Comparison of ENCODE assay signal across 18 mouse cellular contexts in genomic region chr11:68313065-68313464, GRCm38 (mm10).
DNase-seq lines count a peak whose midpoint lies in the region; ATAC-seq lines count a peak whose summit lies in the region.
"Had no signal": no experiment of that assay in that cellular context is flagged by ENCODE, and none has a peak within 500 bp of the region (broad histone marks: within the 10 kb centered on the region; RNA-seq: fewer than 3 reads in every experiment).

No protein-coding gene starts in this region.

- peak; percentile 36 for DNase-seq in midbrain, embryonic 10.5 days (ENCODE audit: low spot score)
- DNase-seq in yolk sac, embryonic 10.5 days (ENCODE audit: low spot score): peak; percentile 9
- DNase-seq in liver, embryonic 11.5 days (ENCODE audit: low spot score): no peak
- DNase-seq in gastrocnemius, postnatal 10 days: no peak
- DNase-seq: cerebellum, adult 9-10 months; heart, adult 2 months; heart, postnatal 36 days; layer of hippocampus, adult 9-11 months; right cerebral cortex, postnatal 4 days had no signal

- ATAC-seq in forebrain, embryonic 12.5 days (ENCODE audit: low FRiP score): 0 out of 2 replicates have a peak, but pooled peaks have one; percentile 27
- no peak for ATAC-seq in forebrain, embryonic 16.5 days
- no peak for ATAC-seq in midbrain, embryonic 16.5 days
- ATAC-seq in hindbrain, embryonic 13.5 days (ENCODE audit: low FRiP score): peak; percentile 63; the same call in 1 of the 2 replicates
- ATAC-seq in liver, embryonic 11.5 days (replicated peaks; ENCODE audit: low FRiP score): no peak
- ATAC-seq: forebrain, embryonic 13.5 days; intestine, postnatal 0 days; liver, embryonic 12.5 days; lung, postnatal 0 days had no signal

- no peak overlapping the region for H3K4me3 ChIP-seq in forebrain, embryonic 12.5 days (replicated peaks)
- H3K4me3 ChIP-seq in forebrain, embryonic 16.5 days (replicated peaks; ENCODE audit: low read length): no peak overlapping the region
- H3K4me3 ChIP-seq in midbrain, embryonic 10.5 days: peak overlapping the region; percentile 4; the same call in 1 of the 2 replicates
- no peak overlapping the region for H3K4me3 ChIP-seq in midbrain, embryonic 16.5 days (ENCODE audit: low read depth, low read length)
- H3K4me3 ChIP-seq in hindbrain, embryonic 13.5 days: no peak overlapping the region
- H3K4me3 ChIP-seq in liver, embryonic 11.5 days (ENCODE audit: low read depth, low read length): no peak overlapping the region
- H3K4me3 ChIP-seq: embryonic facial prominence, embryonic 13.5 days; forebrain, embryonic 13.5 days; heart, adult 2 months; liver, embryonic 12.5 days had no signal

- H3K27me3 ChIP-seq in forebrain, embryonic 12.5 days: no peaks in the 10 kb centered on the region
- no peaks in the 10 kb centered on the region for H3K27me3 ChIP-seq in forebrain, embryonic 16.5 days (replicated peaks; ENCODE audit: control insufficient read depth, insufficient read depth, low read length)
- no peaks in the 10 kb centered on the region for H3K27me3 ChIP-seq in midbrain, embryonic 10.5 days (ENCODE audit: low read depth, poor library complexity, severe bottlenecking)
- no peaks in the 10 kb centered on the region for H3K27me3 ChIP-seq in midbrain, embryonic 16.5 days (ENCODE audit: control insufficient read depth, insufficient read depth, low read depth, low read length)
- H3K27me3 ChIP-seq in hindbrain, embryonic 13.5 days: no peaks in the 10 kb centered on the region; the same call in 1 of the 2 replicates
- H3K27me3 ChIP-seq in liver, embryonic 11.5 days (replicated peaks; ENCODE audit: control insufficient read depth, insufficient read depth, low read length): no peaks in the 10 kb centered on the region
- H3K27me3 ChIP-seq: embryonic facial prominence, embryonic 13.5 days; forebrain, embryonic 13.5 days; liver, embryonic 12.5 days had no signal

- no peaks in the 10 kb centered on the region for H3K36me3 ChIP-seq in forebrain, embryonic 12.5 days (replicated peaks)
- H3K36me3 ChIP-seq in forebrain, embryonic 16.5 days (ENCODE audit: control insufficient read depth, insufficient read depth): no peaks in the 10 kb centered on the region
- H3K36me3 ChIP-seq in midbrain, embryonic 10.5 days: peaks cover 15% of the 10 kb centered on the region; the same call in 1 of the 2 replicates
- H3K36me3 ChIP-seq in midbrain, embryonic 16.5 days (ENCODE audit: control insufficient read depth, insufficient read depth, low read length): no peaks in the 10 kb centered on the region
- H3K36me3 ChIP-seq in hindbrain, embryonic 13.5 days: no peaks in the 10 kb centered on the region
- H3K36me3 ChIP-seq in liver, embryonic 11.5 days (ENCODE audit: control insufficient read depth, insufficient read depth, low read length): no peaks in the 10 kb centered on the region
- H3K36me3 ChIP-seq: embryonic facial prominence, embryonic 13.5 days; liver, embryonic 12.5 days had no signal

- no peak overlapping the region for H3K4me2 ChIP-seq in forebrain, embryonic 12.5 days
- H3K4me2 ChIP-seq in forebrain, embryonic 16.5 days (ENCODE audit: low read length): no peak overlapping the region
- H3K4me2 ChIP-seq in midbrain, embryonic 16.5 days (ENCODE audit: low read length): no peak overlapping the region
- no peak overlapping the region for H3K4me2 ChIP-seq in hindbrain, embryonic 13.5 days
- no peak overlapping the region for H3K4me2 ChIP-seq in liver, embryonic 11.5 days
- H3K4me2 ChIP-seq: embryonic facial prominence, embryonic 13.5 days; forebrain, embryonic 13.5 days; liver, embryonic 12.5 days had no signal

- no peaks in the 10 kb centered on the region for H3K9me3 ChIP-seq in forebrain, embryonic 12.5 days
- H3K9me3 ChIP-seq in forebrain, embryonic 16.5 days (ENCODE audit: control insufficient read depth, low read length): peaks cover 3% of the 10 kb centered on the region
- H3K9me3 ChIP-seq in midbrain, embryonic 10.5 days (replicated peaks): peaks cover 8% of the 10 kb centered on the region
- no peaks in the 10 kb centered on the region; the same call in 1 of the 2 replicates for H3K9me3 ChIP-seq in midbrain, embryonic 16.5 days (replicated peaks; ENCODE audit: control insufficient read depth, low read length, poor library complexity, severe bottlenecking)
- 0 out of 2 replicates have a peak, but pooled peaks cover 9% of the 10 kb centered on the region for H3K9me3 ChIP-seq in hindbrain, embryonic 13.5 days
- H3K9me3 ChIP-seq in liver, embryonic 11.5 days (ENCODE audit: control insufficient read depth, low read length): no peaks in the 10 kb centered on the region
- H3K9me3 ChIP-seq: embryonic facial prominence, embryonic 13.5 days; forebrain, embryonic 13.5 days; liver, embryonic 12.5 days had no signal

- peak overlapping the region; percentile 25; the same call in 1 of the 2 replicates for H3K27ac ChIP-seq in forebrain, embryonic 12.5 days
- H3K27ac ChIP-seq in forebrain, embryonic 16.5 days (ENCODE audit: low read length): no peak overlapping the region
- H3K27ac ChIP-seq in midbrain, embryonic 10.5 days (replicated peaks): peak overlapping the region; percentile 74
- H3K27ac ChIP-seq in midbrain, embryonic 16.5 days (ENCODE audit: low read length): no peak overlapping the region
- peak overlapping the region; percentile 55 for H3K27ac ChIP-seq in hindbrain, embryonic 13.5 days
- H3K27ac ChIP-seq in liver, embryonic 11.5 days (ENCODE audit: low read depth, low read length): no peak overlapping the region
- H3K27ac ChIP-seq: embryonic facial prominence, embryonic 13.5 days; forebrain, embryonic 13.5 days; heart, adult 2 months; liver, embryonic 12.5 days had no signal

- peaks cover 30% of the 10 kb centered on the region for H3K4me1 ChIP-seq in forebrain, embryonic 12.5 days
- 0 out of 2 replicates have a peak, but pooled peaks cover 2% of the 10 kb centered on the region for H3K4me1 ChIP-seq in forebrain, embryonic 16.5 days (replicated peaks; ENCODE audit: control insufficient read depth, insufficient read depth, low read length)
- H3K4me1 ChIP-seq in midbrain, embryonic 10.5 days: peaks cover 52% of the 10 kb centered on the region
- H3K4me1 ChIP-seq in midbrain, embryonic 16.5 days (ENCODE audit: control insufficient read depth, insufficient read depth, low read length): peaks cover 8% of the 10 kb centered on the region; the same call in 1 of the 2 replicates
- peaks cover 27% of the 10 kb centered on the region for H3K4me1 ChIP-seq in hindbrain, embryonic 13.5 days (replicated peaks)
- H3K4me1 ChIP-seq in liver, embryonic 11.5 days (replicated peaks; ENCODE audit: control insufficient read depth, insufficient read depth, low read length): no peaks in the 10 kb centered on the region
- H3K4me1 ChIP-seq: liver, embryonic 12.5 days had no signal

- WGBS in forebrain, embryonic 12.5 days: 28% methylated on average over 7 of the region's 7 CpGs
- WGBS in forebrain, embryonic 16.5 days: 41% methylated on average over 7 of the region's 7 CpGs
- 34% methylated on average over 7 of the region's 7 CpGs for WGBS in midbrain, embryonic 10.5 days
- WGBS in midbrain, embryonic 16.5 days: 29% methylated on average over 7 of the region's 7 CpGs
- WGBS in hindbrain, embryonic 13.5 days: 9% methylated on average over 7 of the region's 7 CpGs
- 24% methylated on average over 7 of the region's 7 CpGs for WGBS in liver, embryonic 11.5 days

- H3K9ac ChIP-seq in forebrain, embryonic 12.5 days: no peak overlapping the region
- no peak overlapping the region for H3K9ac ChIP-seq in forebrain, embryonic 16.5 days (replicated peaks; ENCODE audit: low read depth, low read length)
- no peak overlapping the region for H3K9ac ChIP-seq in midbrain, embryonic 16.5 days (ENCODE audit: low read depth, low read length)
- H3K9ac ChIP-seq in hindbrain, embryonic 13.5 days: no peak overlapping the region
- H3K9ac ChIP-seq in liver, embryonic 11.5 days (ENCODE audit: low read depth, low read length): no peak overlapping the region
- H3K9ac ChIP-seq: embryonic facial prominence, embryonic 13.5 days; forebrain, embryonic 13.5 days; liver, embryonic 12.5 days had no signal

Comparison
In these comparisons a context has a peak if more than half of its experiments do, and no peak if none do; other contexts are left out.
1. ATAC-seq: peak in forebrain, embryonic 12.5 days (single experiment) and hindbrain, embryonic 13.5 days (single experiment); none in forebrain, embryonic 16.5 days (single experiment), midbrain, embryonic 16.5 days (single experiment) and liver, embryonic 11.5 days (single experiment).
2. H3K27ac ChIP-seq: peak in forebrain, embryonic 12.5 days (single experiment), midbrain, embryonic 10.5 days (single experiment) and hindbrain, embryonic 13.5 days (single experiment); none in forebrain, embryonic 16.5 days (single experiment), midbrain, embryonic 16.5 days (single experiment) and liver, embryonic 11.5 days (single experiment).
3. DNase-seq: peak in midbrain, embryonic 10.5 days (single experiment) and yolk sac, embryonic 10.5 days (single experiment); none in liver, embryonic 11.5 days (single experiment) and gastrocnemius, postnatal 10 days (single experiment).